Mouse (Mus musculus) Muller cell, postnatal 12 days (primary cell): ENCODE results near the gene Sfta2.

Experiments
- DNase-seq: peaks from one replicate; pipeline ENCODE4 v3.0.0-alpha.2; 2015; ENCODE audit errors: inconsistent ontology term

Sfta2 gene

DNA sequence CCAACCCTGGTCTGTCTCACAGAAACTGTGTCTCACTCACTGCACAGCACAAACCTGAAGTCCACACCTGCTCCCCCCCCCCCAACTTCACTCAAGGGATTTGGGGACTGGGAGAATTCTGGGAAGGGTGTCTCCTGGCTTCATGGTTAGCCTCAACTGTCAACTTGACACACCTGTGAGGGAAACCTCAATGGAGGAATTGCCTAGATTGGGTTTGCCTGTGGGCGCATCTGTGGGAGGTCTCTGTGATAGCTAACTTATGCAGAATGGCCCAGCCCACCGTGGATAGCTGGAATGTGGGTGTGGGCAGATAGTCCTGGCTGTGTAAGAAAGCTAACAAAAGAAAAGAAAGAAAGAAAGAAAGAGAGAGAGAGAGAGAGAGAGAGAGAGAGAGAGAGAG lies at the start of gene Sfta2:
Gene Sfta2 (plus strand): TSS at position 301 of the 400 bp plus-strand sequence.
- no peak for DNase-seq

DNA sequence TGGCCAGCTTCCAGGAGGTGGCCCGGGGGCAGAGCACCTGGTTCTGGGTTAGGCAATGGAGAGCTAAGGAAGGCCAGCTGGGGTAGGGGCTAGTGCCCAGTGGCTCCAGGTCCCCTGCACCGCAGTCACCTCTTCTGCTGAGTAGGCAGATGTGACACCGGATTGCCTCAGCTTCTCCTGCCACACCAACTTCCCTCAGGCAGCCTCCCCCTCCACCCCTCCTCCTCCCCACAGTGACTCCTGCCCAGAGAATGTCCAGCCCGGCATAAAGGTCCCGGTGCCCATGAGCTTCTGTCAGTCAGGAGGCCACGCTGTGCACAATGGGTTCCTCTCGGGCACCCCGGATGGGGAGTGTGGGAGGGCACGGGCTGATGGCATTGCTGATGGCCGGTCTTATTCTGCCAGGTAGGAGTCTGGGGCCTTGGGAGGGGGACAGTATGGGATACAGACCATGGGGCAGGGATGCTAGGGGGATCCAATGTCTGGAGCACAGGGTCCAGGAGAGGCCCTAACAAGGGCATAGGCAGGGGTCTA lies 49.4 kb upstream of the Sfta2 start, which contains the start of gene Cdsn:
Gene Cdsn (plus strand): TSS at position 248 of the 534 bp plus-strand sequence.
- DNase-seq = peak; percentile 79

DNA sequence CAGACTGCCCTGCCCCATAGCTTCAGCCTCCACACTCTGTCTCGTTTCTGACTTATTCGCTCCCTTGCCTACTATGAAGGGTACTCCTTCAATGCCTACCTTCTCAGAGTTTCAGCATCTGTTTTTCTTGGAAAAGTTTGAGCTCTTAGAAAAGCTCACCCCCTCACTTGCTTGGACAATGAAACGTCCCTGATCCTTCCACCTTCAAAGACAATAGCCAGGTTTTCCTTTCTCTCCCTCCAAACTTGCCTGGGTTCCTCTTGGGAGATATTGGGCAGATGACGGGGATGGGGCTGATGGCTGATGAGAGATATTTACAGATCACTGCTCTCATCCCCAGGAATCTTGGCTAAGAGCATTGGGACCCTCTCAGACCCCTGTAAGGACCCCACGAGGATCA lies 47.0 kb upstream of the Sfta2 start:
- DNase-seq = no peak

DNA sequence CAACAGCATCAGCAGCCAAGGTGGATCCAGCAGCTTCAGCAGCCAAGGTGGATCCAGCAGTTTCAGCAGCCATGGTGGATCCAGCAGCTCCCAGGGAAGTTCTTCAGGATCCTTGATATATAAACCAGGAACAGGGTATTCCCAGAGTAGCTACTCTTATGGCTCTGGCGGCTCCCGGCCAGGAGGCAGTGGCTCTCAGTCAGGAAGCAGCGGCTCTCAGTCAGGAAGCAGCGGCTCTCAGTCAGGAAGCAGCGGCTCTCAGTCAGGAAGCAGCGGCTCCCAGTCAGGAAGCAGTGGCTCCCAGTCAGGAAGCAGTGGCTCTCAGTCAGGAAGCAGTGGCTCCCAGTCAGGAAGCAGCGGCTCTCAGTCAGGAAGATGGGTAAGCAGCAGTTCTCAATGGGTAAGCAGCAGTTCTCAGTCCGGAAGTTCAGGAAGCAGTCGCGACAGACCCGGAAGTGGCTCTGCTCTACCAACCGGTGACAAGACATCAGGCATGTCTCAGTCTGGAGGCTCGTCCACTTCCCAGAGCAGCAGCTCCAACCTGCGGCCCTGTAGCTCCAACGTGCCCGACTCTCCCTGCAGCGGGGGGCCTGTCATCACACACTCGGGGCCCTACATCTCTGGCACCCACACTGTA lies 46.5 kb upstream of the Sfta2 start:
- DNase-seq = no peak

DNA sequence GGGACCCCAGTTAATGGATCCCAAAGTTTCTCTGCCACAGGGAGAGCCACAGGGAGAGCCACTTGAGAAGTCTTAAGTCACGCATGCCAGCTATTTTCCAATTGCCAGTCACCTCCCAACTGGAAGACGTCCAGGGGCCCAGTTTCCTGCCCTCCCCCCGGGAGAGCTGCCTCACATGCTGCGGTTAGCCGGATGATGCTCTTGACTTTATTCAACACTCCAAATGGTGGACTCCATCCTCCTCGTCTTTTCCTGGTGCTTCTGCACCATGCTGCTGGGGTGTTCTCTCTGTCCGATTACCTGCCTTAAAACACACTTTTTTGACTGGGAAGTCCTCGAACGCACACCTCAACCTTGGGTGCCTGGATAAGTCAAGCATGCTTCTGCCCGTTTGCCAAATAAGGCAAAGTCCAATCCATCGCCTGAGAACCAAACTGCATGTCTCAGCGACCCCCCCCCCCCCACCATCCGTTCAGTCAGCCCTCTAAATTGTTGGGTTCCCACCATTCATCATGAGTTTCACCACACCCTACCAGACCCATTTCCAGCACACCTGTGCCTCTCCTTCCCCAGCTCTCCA lies 45.1 kb upstream of the Sfta2 start:
- no peak for DNase-seq

DNA sequence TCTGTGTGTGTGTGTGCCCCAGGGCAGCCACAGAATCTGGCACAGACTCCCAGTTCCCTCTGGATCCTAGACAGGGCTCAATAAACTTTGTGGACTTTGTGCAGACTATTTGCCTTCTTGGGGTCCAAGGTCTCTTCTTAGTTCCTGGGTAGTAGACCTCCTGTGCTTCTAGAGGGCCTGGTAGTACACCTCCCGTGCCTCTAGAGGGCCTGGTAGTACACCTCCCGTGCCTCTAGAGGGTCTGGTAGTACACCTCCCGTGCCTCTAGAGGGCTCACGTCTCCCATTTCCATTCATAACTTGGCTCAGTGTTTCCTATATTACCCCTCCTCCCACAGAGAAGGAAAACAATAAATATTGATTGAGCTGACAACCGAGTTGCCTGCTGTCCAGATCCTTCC lies 44.5 kb upstream of the Sfta2 start:
- peak; percentile 78 for DNase-seq

DNA sequence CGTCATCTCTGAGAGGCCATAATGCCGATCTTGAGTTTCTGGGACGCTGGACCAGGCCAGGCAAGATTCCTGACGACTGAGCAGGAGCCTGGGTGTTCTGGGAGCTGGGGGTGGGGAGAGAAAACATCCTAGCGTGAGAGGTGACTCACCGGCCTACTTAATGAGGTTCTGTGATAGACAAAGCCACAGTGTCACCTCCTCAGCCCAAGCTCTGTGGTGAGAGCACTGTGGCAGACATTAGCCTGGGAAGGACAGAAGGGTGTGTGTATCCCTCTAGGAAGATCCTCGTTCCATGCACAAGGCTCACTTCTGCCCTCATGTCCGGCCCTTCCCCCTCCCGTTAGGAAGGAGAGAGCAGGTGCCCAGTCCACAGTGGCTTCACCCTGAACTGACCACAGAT lies 44.0 kb upstream of the Sfta2 start:
- DNase-seq = peak; percentile 94

DNA sequence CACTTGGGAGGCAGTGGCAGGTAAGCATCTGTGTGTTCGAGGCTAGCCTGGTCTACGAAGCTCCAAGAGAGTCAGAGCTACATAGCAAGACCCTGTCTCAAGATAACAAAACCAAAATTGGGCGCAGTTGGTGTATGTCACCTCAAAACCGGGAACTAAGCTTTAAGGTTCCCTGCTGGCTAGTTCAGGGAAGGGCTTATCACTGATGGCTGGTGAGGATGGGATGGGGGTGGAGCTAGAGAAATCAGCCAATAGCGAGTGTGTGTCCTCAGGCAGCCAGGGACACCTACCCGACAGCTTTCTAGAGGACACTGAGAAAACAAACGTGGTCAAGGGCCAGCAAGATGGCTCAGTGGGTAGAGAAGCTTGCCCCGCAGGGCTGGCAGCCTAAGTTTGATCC lies 43.1 kb upstream of the Sfta2 start:
- DNase-seq = no peak

DNA sequence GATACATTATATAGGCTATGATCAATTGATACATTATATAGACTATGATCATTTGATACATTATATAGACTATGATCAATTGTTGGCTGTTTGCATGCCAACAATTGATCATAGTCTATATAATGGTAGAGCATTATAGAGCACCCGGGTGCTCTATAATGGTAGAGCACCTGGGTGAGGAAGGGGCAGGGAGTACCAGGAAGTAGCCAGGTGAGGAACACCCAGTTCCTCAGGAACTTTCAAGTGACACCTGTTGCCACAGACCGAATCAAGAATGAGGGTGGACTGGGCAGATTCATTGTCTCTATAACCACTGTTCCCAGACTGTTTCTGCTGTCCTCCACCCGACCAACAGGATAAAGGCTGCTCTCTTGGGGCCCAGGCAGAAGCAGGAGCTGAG lies 34.2 kb upstream of the Sfta2 start, which contains the start of gene 2300002M23Rik:
Gene 2300002M23Rik (plus strand): TSS at position 301 of the 400 bp plus-strand sequence.
- DNase-seq = no peak

DNA sequence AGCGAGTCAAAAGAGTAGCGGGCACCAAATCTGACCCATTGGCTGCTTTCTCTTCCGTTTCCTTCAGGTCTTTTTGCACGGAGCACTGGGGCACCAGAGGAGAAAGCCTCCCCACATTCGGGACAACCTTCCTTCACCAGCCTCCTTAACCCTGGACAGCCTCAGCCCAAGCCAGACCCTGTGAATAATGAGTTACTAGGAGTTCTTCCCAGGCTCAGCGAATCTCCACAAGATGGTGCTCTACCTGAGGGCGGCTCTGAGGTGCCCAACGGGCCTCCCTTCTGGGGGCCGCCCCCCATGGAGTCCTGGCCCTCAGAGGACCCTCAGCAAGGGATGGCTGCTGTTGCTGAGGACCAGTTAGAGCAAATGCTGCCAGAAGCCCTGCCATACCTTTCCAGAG lies 33.6 kb upstream of the Sfta2 start:
- DNase-seq = no peak

DNA sequence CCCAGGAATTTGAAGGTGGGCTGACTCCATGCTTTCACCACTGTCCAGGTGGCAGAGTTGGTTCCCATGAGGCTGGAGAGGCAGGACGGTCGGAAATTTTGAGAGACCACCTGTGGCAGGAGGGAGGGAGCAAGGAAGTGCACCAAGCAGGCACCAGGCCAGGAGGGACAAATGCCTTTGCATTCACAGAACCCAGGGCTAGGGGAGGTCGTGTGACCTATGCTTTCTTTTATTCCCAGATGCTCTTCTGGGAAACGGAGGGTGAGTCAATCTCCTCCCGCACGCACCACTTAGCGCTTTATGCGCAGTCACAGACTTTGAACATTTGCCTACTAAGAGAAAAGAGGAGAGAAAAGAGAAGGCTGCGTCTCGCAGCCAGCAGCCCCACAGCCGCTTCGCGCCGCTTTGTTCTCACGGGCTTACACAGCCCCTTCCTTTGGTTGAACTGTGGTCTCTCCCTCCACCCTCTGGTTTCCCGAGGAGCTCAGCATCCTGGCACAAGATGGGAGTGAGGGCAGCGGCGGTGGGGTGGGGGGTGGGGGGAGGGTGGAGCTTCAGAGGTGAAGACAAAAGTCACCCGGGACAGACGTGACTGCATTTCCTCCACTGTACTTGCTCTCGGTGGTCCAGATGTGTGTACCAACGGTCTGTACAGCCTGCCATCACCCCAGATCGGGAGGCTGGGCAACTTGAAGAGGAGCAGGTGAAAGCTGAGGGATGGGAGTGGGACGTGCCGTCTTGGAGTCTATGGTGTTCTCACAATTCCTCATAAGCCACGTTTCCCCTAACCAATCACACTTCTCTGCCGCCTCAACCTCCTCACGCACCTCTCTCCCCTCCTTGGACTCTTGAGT lies 32.0 kb upstream of the Sfta2 start:
- peak; percentile 65 for DNase-seq

DNA sequence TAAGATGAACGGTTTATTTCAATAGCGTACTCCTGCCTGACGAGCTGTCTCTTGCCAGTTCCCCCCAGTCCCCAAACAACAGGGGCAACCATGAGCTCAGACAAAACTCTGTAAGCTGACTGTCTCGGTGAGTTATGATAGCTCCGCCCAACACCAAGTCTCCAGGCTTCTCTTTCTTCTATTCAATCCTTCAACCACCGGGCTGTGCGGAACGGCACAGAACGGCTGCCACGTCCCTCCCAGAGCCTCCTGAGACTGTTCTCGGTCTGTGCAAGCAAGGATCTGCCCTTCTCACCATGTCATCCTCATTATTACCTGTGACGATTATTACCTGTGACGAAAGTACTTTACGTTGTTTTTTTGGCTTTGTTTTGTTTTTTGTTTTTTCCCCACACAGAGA lies 30.5 kb upstream of the Sfta2 start:
- no peak for DNase-seq

DNA sequence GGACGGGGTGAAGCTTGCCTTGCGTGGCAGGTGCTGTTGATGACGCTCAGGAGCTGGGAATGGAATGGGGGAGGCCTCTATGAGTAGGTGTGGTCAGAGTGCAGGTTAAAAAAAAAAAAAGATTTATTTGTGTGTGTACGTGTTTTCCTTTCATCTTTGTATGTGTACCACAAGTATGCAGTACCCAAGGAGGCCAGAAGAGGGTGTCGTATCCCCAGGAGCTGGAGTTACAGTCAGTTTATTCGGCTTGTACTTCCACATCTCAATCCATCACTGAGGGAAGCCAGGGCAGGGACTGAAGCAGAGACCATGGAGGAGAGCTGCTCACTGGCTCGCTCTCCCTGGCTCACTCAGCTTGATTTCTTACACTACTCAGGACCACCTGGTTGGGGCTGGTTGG lies 29.9 kb upstream of the Sfta2 start:
- DNase-seq = no peak

DNA sequence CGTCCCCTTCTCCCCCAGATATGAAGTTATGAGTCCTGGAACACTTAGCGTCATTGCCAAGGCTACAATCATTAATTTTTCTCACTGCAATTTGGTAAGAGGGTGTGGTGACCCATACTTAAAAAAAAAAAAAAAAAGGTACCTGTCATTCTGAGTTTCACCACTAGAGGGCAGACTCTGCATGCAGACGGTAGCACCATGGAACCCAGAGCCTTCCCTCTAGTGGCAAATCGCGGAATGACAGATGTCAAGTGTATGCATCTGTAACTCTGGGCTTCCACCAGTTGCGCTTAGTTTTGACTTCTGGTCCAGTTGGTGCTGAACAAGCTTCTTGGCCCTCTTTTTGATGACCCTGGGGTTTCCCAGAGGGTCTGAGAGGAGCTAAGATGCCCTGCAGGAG lies 23.1 kb upstream of the Sfta2 start:
- peak; percentile 69 for DNase-seq

DNA sequence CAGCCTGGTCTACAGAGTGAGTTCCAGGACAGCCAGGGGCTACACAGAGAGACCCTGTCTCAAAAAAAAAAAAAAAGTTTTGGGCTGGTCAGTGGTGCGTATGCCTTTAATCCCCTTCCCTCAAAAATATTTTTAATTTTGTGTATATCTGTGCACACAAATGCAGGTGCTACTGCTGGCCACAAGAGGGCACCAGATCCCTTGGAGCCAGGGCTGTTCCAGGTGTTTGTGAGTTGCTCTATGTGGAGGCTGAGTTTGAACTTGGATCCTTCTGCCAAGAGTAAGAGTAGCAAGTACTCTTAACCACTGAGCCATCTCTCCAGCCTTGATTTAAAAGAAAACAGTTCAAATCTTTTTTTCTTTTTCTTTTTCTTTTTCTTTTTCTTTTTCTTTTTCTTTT lies 18.4 kb upstream of the Sfta2 start:
- DNase-seq = no peak

DNA sequence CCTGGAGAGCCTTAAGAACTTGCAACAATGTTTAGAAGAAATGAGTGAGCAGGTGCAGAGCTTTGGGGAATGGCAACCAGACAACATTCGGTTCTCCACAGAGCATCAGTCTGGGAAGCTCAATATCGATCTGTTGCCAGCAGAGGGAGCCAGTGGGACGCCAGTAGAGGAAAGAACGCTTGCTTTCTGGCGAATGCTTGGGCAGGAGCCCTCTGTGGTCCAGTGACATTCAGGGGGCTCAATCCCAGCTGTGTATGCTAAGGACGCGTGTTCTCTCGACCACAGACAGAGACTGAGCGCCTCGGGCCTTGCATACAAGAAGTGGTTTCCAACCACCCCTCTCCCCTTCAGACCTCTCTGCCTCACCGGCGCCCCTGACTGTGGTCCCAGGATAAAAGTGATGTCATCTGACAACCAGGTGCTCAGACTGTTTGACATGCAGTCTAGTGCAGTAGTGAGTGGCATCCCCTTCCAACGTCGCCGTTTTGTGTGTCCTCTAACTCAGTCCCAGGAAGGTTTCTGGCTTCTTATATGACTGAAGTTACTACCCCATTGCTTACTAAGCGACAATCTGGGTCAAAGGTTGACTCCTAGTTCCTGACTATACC lies 16.9 kb upstream of the Sfta2 start:
- DNase-seq = peak; percentile 59

DNA sequence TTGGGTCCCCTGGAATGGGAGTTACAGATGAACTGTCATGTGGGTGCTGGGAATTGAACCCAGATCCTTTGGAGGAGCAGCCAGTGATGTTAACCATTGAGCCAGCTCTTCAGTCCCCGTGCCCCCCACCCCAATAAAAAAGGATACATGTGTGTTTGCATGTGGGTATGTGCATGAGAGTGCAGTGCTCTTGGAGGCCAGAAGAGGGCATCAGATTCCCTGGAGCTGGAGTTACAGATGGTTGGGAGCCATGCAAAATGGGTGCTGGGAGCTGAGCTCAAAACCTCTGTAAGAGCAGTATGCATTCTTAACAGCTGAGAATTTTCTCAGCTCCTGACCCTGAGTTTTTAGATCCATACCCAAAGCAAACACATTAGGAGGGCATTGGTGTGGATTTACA lies 14.1 kb upstream of the Sfta2 start:
- no peak for DNase-seq

DNA sequence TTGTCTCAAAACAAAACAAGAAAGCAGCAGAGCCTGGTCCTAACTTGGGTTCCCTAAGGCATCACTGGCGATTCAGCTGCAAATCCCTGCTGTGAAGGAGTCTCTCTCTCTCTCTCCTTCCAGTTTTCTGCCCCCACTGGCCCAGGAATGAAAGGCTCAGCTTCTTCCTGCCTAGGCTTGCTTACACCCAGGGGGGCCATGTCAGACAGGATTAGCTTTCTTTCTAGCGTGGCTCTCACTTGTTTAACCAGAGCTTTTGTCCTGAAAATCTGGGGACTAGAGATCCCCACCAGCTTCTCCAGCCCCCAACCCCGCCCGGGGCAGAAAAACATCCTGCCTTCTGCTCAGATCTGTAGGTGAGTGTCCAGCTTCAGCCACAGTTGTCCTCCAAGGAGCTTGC lies 13.0 kb upstream of the Sfta2 start:
- DNase-seq = no peak

DNA sequence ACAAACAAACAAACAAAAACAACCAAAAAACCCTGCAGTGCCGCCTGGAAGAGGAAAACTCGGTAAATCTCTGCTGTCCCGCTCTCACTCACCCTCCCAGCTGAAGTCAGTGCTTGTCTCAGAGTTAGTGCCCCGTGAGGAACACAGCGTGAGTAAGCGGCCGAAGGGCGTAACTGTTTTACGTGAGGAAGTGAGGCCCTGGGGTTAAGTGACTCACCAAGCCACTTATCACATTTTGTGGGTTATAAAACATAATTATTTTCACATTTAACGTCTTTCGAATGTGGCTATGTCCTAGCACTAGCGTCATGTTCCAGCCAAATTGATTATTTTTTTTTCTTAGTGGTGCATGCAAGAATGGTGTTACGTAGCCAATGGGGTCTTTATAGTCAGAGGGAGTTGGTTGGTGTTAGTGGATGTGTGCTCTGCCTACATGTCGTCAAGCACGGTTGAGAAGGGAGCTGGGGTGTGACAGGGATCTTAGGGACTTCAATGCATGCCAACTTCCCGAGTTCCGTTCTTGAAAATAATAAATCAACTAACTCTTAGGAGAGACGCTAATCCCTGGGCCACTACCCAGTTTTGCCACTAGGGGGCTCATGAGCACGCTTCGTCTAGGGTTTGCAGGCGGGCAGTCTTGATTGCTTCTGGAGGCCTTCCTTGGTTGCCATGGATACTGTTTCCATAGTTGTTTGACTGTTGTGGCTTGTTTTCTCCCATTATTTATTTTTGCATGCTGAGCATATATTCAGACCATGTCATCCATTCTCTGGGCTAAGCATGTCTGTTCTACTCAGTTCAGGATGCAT lies 10.7 kb upstream of the Sfta2 start:
- peak; percentile 70 for DNase-seq

DNA sequence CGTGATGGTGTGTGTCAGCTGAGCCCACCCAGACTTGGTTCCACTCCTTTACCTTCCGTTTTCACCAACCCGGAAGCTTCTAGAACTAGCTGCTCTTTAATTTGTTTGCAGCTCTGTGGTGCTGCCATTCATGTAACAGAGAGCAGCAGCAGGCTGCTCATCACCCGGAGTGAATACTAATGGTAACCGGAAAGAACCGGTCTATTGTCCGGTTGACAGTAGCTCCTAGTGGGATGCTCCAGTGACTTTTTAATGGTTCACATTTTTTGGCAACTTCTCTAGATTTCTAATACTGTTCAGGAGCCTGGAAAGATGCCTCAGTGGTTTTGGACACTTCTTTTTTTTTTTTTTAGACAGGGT lies 10.2 kb upstream of the Sfta2 start:
- DNase-seq = no peak

DNA sequence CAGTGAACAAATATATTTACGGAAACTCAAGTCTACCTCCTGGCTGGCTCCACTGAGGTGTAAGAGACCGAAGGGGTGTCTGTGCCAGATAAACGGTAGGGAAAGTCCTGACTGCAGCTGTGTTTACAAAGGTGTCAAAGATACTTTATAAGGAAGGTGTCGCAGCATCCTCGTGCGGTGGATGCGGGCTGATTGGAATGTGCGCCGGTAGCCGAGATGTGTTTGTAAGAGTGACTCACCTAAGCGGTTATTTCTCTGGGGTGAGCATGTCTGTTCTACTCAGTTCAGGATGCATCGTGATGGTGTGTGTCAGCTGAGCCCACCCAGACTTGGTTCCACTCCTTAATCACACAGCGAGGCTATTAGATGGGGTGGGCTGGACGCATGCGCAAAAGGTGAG lies 9.6 kb upstream of the Sfta2 start:
- DNase-seq = no peak
